Comparison of ENCODE assay signal across 8 mouse cellular contexts in the genomic region with DNA sequence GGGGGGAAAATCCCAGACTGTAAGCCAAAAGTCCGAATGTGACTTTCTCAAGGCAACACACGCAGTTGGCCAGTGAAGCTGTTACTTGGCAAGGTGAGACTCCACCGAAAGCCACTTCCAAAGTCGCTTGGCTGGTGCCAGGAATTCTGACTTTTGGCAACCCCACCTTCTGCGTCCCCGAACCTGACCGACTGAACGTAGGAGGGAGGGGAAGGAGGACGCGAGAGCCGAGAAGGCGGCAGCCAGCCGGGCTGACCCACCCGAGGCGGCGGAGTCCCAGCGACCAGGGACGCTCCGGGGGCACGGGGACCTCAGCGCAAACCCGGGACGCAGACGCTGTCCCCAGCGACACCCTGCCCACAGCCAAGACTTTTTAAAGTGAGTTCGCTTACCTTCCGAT.
DNase-seq lines count a peak whose midpoint lies in the region; ATAC-seq lines count a peak whose summit lies in the region.

No protein-coding gene starts in this region.

- ATAC-seq in common myeloid progenitor, adult 5-6 weeks (replicated peaks; ENCODE audit: low read depth, poor library complexity, severe bottlenecking) = peak; percentile 35
- ATAC-seq in granulocyte monocyte progenitor cell, adult 5-6 weeks (replicated peaks; ENCODE audit: poor library complexity, severe bottlenecking) = peak; percentile 59
- ATAC-seq in intestine, embryonic 16.5 days = peak; percentile 39

- DNase-seq in cerebellum, adult 9-11 months = peak; percentile 7
- no peak for DNase-seq in cerebellum, adult 11 months
- peak; percentile 65 to 72 for DNase-seq in lung, adult 18-20 months
- peak; percentile 38 for DNase-seq in retina, embryonic 14.5 days (ENCODE audit: low spot score)
- DNase-seq in right cerebral cortex, adult 2 months (ENCODE audit: low spot score in 2 of 2) = no peak

- peak overlapping the region; percentile 74 for H3K4me2 ChIP-seq in intestine, embryonic 16.5 days (ENCODE audit: low read depth, low read length)

- 4% methylated on average over 27 of the region's 27 CpGs for WGBS in intestine, embryonic 16.5 days

- H3K27ac ChIP-seq in intestine, embryonic 16.5 days (ENCODE audit: low read length) = no peak overlapping the region; the same call in 1 of the 2 replicates

- peaks cover 21% of the 10 kb centered on the region; the same call in 1 of the 2 replicates for H3K27me3 ChIP-seq in intestine, embryonic 16.5 days (replicated peaks; ENCODE audit: control insufficient read depth, insufficient read depth, low read length)

- H3K4me3 ChIP-seq in intestine, embryonic 16.5 days (ENCODE audit: low read length) = peak overlapping the region; percentile 55

- H3K36me3 ChIP-seq in intestine, embryonic 16.5 days (ENCODE audit: control insufficient read depth, insufficient read depth, low read length) = no peaks in the 10 kb centered on the region

- H3K4me1 ChIP-seq in intestine, embryonic 16.5 days (ENCODE audit: control insufficient read depth, insufficient read depth, low read length) = peaks cover 6% of the 10 kb centered on the region; the same call in 1 of the 2 replicates

- peak overlapping the region; percentile 60 for H3K9ac ChIP-seq in intestine, embryonic 16.5 days (ENCODE audit: low read depth, low read length)

- no peaks in the 10 kb centered on the region for H3K9me3 ChIP-seq in intestine, embryonic 16.5 days (ENCODE audit: control insufficient read depth, low read length)

Comparison
In these comparisons a context has a peak if more than half of its experiments do, and no peak if none do; other contexts are left out.
1. DNase-seq: peak in cerebellum, adult 9-11 months (single experiment), lung, adult 18-20 months (2 of 2) and retina, embryonic 14.5 days (single experiment); none in cerebellum, adult 11 months (single experiment) and right cerebral cortex, adult 2 months (0 of 2).
2. Peak in every context shown above with its lines, with median percentiles within 50 percentile points of each other: ATAC-seq.